Mouse (Mus musculus) neural tube, embryonic 13.5 days (tissue): ENCODE data around the gene Pgam1. TPM values are rescaled to one million over a fixed set of nuclear protein-coding genes. Genes with fewer than 3 reads are reported as not detected.

Experiments
- ATAC-seq: fragments of 200-750 bp; cut with Nextera tagmentation; 2 replicates; pipeline ENCODE4 v1.8.0; 2017; ENCODE audit warnings: low read depth, mild to moderate bottlenecking, moderate TSS enrichment, moderate library complexity
- H3K27ac ChIP-seq: fragments of 300-500 bp; sonication (generic); replicated peaks from 2 replicates; pipeline ENCODE4 v1.5.1; 2015; ENCODE audit warnings: moderate library complexity, mild to moderate bottlenecking, inconsistent platforms
- H3K27me3 ChIP-seq: fragments of 300-500 bp; sonication (generic); 2 replicates; pipeline ENCODE4 v1.6.1; 2015; ENCODE audit warnings: mild to moderate bottlenecking, inconsistent platforms
- H3K36me3 ChIP-seq: fragments of 300-500 bp; sonication (generic); 2 replicates; pipeline ENCODE4 v1.6.1; 2015; ENCODE audit warnings: mild to moderate bottlenecking, inconsistent platforms
- H3K4me1 ChIP-seq: fragments of 300-500 bp; sonication (generic); replicated peaks from 2 replicates; pipeline ENCODE4 v1.6.1; 2015; ENCODE audit warnings: inconsistent platforms
- H3K4me2 ChIP-seq: fragments of 300-500 bp; sonication (generic); 2 replicates; pipeline ENCODE4 v1.6.1; 2015; ENCODE audit warnings: inconsistent platforms, mild to moderate bottlenecking, moderate library complexity
- H3K4me3 ChIP-seq: fragments of 300-500 bp; sonication (generic); 2 replicates; pipeline ENCODE4 v1.5.1; 2015; ENCODE audit warnings: mild to moderate bottlenecking, inconsistent platforms
- H3K9ac ChIP-seq: fragments of 300-500 bp; sonication (generic); 2 replicates; pipeline ENCODE4 v1.6.1; 2015; ENCODE audit warnings: moderate library complexity, mild to moderate bottlenecking, inconsistent platforms
- H3K9me3 ChIP-seq: fragments of 300-500 bp; sonication (generic); 2 replicates; pipeline ENCODE4 v1.6.1; 2016; ENCODE audit warnings: inconsistent platforms
- WGBS: fragments of 180-500 bp; shearing (Covaris S2); methylation state at CpG from one replicate; pipeline ENCODE4 v1.1.7; 2015; 5-methylcytosine and 5-hydroxymethylcytosine counted together
- polyA plus RNA-seq: library from polyadenylated mRNA; unstranded; fragments of >200 nt; fragmentation: Nextera tagmentation; extraction: Ambion mirVana; gene quantifications from 2 replicates; pipeline ENCODE4 v1.2.1, GENCODE M21; 2015

Pgam1 gene
- polyA plus RNA-seq, 1 experiment from 2014 or later, result 458 TPM

GRCm38 (mm10) chr19:41952287-41952686 is 40.6 kb downstream of the Pgam1 start:
- no peak overlapping the region for H3K9ac ChIP-seq
- no peaks in the 10 kb centered on the region for H3K9me3 ChIP-seq
- no peak overlapping the region for H3K4me3 ChIP-seq
- H3K27ac ChIP-seq, result no peak overlapping the region
- no peaks in the 10 kb centered on the region for H3K4me1 ChIP-seq
- H3K4me2 ChIP-seq, result no peak overlapping the region
- WGBS, result 80% methylated on average over 4 of the region's 4 CpGs
- ATAC-seq, result no peak
- peaks cover 100% of the 10 kb centered on the region for H3K36me3 ChIP-seq
- no peaks in the 10 kb centered on the region for H3K27me3 ChIP-seq

GRCm38 (mm10) chr19:41953574-41953973 is 41.9 kb downstream of the Pgam1 start:
- 93% methylated on average over 3 of the region's 3 CpGs for WGBS
- no peak for ATAC-seq
- Histone ChIP-seq H3K4me3 (no peak overlapping the region), H3K9ac (no peak overlapping the region), H3K27ac (no peak overlapping the region), H3K4me1 (no peaks in the 10 kb centered on the region), H3K4me2 (no peak overlapping the region), H3K9me3 (no peaks in the 10 kb centered on the region), H3K27me3 (no peaks in the 10 kb centered on the region), H3K36me3 (peaks cover 99% of the 10 kb centered on the region)

Other genes starting within 250 kb of the Pgam1 start
- 34.2 and 35.8 TPM in 2 replicates for gene Slit1, start 168.3 kb upstream of the Pgam1 start, polyA plus RNA-seq
- gene Arhgap19, start 109.9 kb upstream of the Pgam1 start, polyA plus RNA-seq, result 6.2 and 7.6 TPM in 2 replicates
- 22.0 and 24.8 TPM in 2 replicates for gene Frat1, start 82.0 kb upstream of the Pgam1 start, polyA plus RNA-seq
- gene Frat2, start 63.8 kb upstream of the Pgam1 start, polyA plus RNA-seq, result 10.2 and 11.7 TPM in 2 replicates
- gene Rrp12, start 15.8 kb upstream of the Pgam1 start, polyA plus RNA-seq, result 15.4 and 15.6 TPM in 2 replicates
- 64.4 and 69.4 TPM in 2 replicates for gene Exosc1, start 21.5 kb downstream of the Pgam1 start, polyA plus RNA-seq
- 75.4 and 76.1 TPM in 2 replicates for gene Zdhhc16, start 21.6 kb downstream of the Pgam1 start, polyA plus RNA-seq
- 32.8 and 37.1 TPM in 2 replicates for gene Mms19, start 69.2 kb downstream of the Pgam1 start, polyA plus RNA-seq
- gene Ubtd1, start 69.8 kb downstream of the Pgam1 start, polyA plus RNA-seq, result 14.9 and 15.6 TPM in 2 replicates
- gene Ankrd2, start 124.1 kb downstream of the Pgam1 start, polyA plus RNA-seq, result 0.53 and 0.73 TPM in 2 replicates
- 0.93 and 1.6 TPM in 2 replicates for gene Hoga1, start 133.7 kb downstream of the Pgam1 start, polyA plus RNA-seq
- 0.36 TPM in 1 of 2 replicates, not detected in the other for gene 4933411K16Rik, start 140.3 kb downstream of the Pgam1 start, polyA plus RNA-seq
- gene Morn4, start 174.4 kb downstream of the Pgam1 start, polyA plus RNA-seq, result 116 and 125 TPM in 2 replicates
- 30.3 and 34.0 TPM in 2 replicates for gene Pi4k2a, start 178.5 kb downstream of the Pgam1 start, polyA plus RNA-seq
- 9.1 and 9.7 TPM in 2 replicates for gene Avpi1, start 217.1 kb downstream of the Pgam1 start, polyA plus RNA-seq
- gene Marveld1, start 235.5 kb downstream of the Pgam1 start, polyA plus RNA-seq, result 3.2 and 4.1 TPM in 2 replicates